Mouse (Mus musculus): ENCODE results near the gene Slc12a5. TPM values are rescaled to one million over a fixed set of nuclear protein-coding genes. Genes with fewer than 3 reads are reported as not detected.

Slc12a5 gene
- polyA plus RNA-seq, 1 experiment from 2014 or later: 0.55 TPM

- peak overlapping the region; percentile 28; the same call in 1 of the 2 replicates for H3K4me2 ChIP-seq
- 0 out of 2 replicates have a peak, but pooled peaks cover 2% of the 10 kb centered on the region for H3K4me1 ChIP-seq (replicated peaks; ENCODE audit: control insufficient read depth, insufficient read depth, low read length)
- 2% methylated on average over 21 of the region's 21 CpGs for WGBS
- no peaks in the 10 kb centered on the region for H3K36me3 ChIP-seq (ENCODE audit: control insufficient read depth, insufficient read depth, low read length)
- H3K9me3 ChIP-seq (ENCODE audit: control insufficient read depth, low read length): no peaks in the 10 kb centered on the region
- no peak overlapping the region for H3K4me3 ChIP-seq (ENCODE audit: low read depth, low read length)
- no peak overlapping the region for H3K27ac ChIP-seq (ENCODE audit: low read depth, low read length)
- ATAC-seq (replicated peaks; ENCODE audit: low FRiP score) (peak; percentile 60; the same call in 1 of the 2 replicates), DNase-seq (ENCODE audit: low spot score) (peak; percentile 80)
- no peak overlapping the region for H3K9ac ChIP-seq (ENCODE audit: low read depth, low read length)
- peaks cover 67% of the 10 kb centered on the region for H3K27me3 ChIP-seq (replicated peaks; ENCODE audit: control insufficient read depth, insufficient read depth, low read length)
These were observed 7.4 kb upstream of the Slc12a5 start for GRCm38 (mm10) chr2:164953224-164953623.

DNA sequence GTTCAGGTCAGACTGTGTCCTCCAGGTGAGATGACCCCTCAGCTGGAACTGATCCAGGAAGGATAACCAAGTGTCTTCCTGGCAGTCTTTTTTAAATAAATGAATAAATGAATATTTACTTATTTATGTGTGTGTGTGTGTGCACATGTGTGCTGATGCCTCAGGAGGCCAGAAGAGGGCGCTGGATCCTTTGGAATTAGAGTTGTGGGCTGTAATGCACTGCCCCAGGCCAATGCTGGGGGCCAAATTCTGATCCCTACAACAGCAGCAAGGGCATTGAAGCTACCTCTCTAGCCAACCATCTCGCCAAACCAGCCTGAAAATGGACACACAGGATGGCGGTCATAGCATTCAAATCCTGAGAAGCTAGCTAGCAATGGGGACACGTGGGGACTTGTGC lies 4.9 kb upstream of the Slc12a5 start:
- peaks cover 42% of the 10 kb centered on the region for H3K27me3 ChIP-seq (replicated peaks; ENCODE audit: control insufficient read depth, insufficient read depth, low read length)
- no peak for ATAC-seq (replicated peaks; ENCODE audit: low FRiP score)

DNA sequence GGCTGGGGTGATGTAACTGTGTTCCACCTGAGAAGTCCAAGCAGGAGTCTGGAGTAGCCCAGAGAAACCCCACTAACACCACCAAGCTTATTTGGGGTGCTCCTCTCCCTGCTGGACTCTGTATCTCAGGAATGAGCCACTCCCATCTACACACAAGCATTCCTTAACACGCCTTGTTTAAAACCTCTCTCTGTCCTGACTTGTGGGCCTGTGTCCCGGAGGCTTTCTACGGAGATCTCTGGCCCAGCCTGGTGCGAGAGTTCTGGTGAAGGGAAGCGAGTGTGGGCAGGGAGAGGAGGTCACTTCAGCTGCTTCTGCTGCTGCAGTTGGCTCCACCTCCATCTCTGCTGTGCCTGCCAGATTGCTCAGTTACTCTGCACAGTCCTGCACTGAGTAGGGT lies 4.4 kb upstream of the Slc12a5 start:
- no peak overlapping the region for H3K27ac ChIP-seq (ENCODE audit: low read depth, low read length)
- peaks cover 38% of the 10 kb centered on the region for H3K27me3 ChIP-seq (replicated peaks; ENCODE audit: control insufficient read depth, insufficient read depth, low read length)
- no peak overlapping the region for H3K9ac ChIP-seq (ENCODE audit: low read depth, low read length)
- H3K9me3 ChIP-seq (ENCODE audit: control insufficient read depth, low read length): no peaks in the 10 kb centered on the region
- H3K4me2 ChIP-seq: no peak overlapping the region
- H3K36me3 ChIP-seq (ENCODE audit: control insufficient read depth, insufficient read depth, low read length): no peaks in the 10 kb centered on the region
- DNase-seq (ENCODE audit: low spot score): no peak
- 57% methylated on average over 5 of the region's 5 CpGs for WGBS
- H3K4me3 ChIP-seq (ENCODE audit: low read depth, low read length): no peak overlapping the region
- ATAC-seq (replicated peaks; ENCODE audit: low FRiP score): no peak
- H3K4me1 ChIP-seq (replicated peaks; ENCODE audit: control insufficient read depth, insufficient read depth, low read length): peaks cover 6% of the 10 kb centered on the region; the same call in 1 of the 2 replicates

More for the DNA sequence above, 4.9 kb upstream of the Slc12a5 start:
- no peak overlapping the region for H3K4me2 ChIP-seq
- no peaks in the 10 kb centered on the region for H3K9me3 ChIP-seq (ENCODE audit: control insufficient read depth, low read length)
- no peak for DNase-seq (ENCODE audit: low spot score)
- no peak overlapping the region for H3K4me3 ChIP-seq (ENCODE audit: low read depth, low read length)
- no peak overlapping the region for H3K9ac ChIP-seq (ENCODE audit: low read depth, low read length)
- WGBS: 68% methylated on average over 4 of the region's 4 CpGs
- H3K4me1 ChIP-seq (replicated peaks; ENCODE audit: control insufficient read depth, insufficient read depth, low read length): peaks cover 6% of the 10 kb centered on the region; the same call in 1 of the 2 replicates
- no peaks in the 10 kb centered on the region for H3K36me3 ChIP-seq (ENCODE audit: control insufficient read depth, insufficient read depth, low read length)
- H3K27ac ChIP-seq (ENCODE audit: low read depth, low read length): no peak overlapping the region

DNA sequence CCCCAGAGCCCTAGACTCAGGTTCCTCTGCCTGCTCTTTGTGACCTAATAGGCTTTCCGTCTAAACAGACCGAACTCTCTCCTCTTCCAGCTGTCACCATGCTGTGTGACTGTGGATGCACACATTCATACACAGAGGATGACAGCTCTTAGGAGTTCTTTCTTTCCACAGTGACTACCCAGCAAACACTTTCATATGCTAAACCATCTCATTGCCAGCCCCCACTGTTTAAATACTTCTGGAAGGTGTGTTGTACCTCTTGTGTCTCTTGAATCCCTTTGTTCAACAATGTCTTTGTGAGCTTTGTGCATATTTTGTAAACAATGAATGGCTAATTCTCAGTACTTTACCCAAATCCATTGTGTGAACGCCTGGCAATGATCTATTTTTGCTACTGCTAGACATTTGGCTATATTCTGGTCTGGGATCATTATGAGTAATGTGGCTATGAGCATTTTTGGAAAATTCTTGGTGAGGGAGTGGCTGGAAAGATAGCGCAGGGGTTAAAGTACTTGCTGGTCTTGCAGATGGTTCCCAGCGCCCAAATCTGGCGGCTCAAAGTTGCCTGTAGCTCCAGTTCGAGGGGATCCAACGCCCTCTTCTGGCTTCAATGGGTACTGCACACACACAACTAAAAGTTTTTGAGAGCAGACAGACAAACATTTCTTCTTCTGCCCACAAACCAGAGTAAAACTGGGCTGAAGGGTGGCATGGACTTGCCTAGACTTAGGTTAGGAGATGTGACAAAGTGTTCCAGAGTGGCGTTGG lies 2.9 kb upstream of the Slc12a5 start:
- H3K27me3 ChIP-seq (replicated peaks; ENCODE audit: control insufficient read depth, insufficient read depth, low read length): peaks cover 22% of the 10 kb centered on the region
- ATAC-seq (replicated peaks; ENCODE audit: low FRiP score) (no peak), DNase-seq (ENCODE audit: low spot score) (no peak)
- WGBS: 65% methylated on average over 9 of the region's 9 CpGs
- H3K9ac ChIP-seq (ENCODE audit: low read depth, low read length): no peak overlapping the region
- no peak overlapping the region for H3K4me2 ChIP-seq
- no peaks in the 10 kb centered on the region for H3K9me3 ChIP-seq (ENCODE audit: control insufficient read depth, low read length)
- H3K36me3 ChIP-seq (ENCODE audit: control insufficient read depth, insufficient read depth, low read length): no peaks in the 10 kb centered on the region
- no peak overlapping the region for H3K27ac ChIP-seq (ENCODE audit: low read depth, low read length)
- peaks cover 6% of the 10 kb centered on the region; the same call in 1 of the 2 replicates for H3K4me1 ChIP-seq (replicated peaks; ENCODE audit: control insufficient read depth, insufficient read depth, low read length)
- H3K4me3 ChIP-seq (ENCODE audit: low read depth, low read length): no peak overlapping the region

- Histone ChIP-seq H3K27me3 (replicated peaks; ENCODE audit: control insufficient read depth, insufficient read depth, low read length) (peaks cover 19% of the 10 kb centered on the region), H3K4me2 (peak overlapping the region; percentile 76), H3K9me3 (ENCODE audit: control insufficient read depth, low read length) (no peaks in the 10 kb centered on the region), H3K9ac (ENCODE audit: low read depth, low read length) (no peak overlapping the region), H3K4me1 (replicated peaks; ENCODE audit: control insufficient read depth, insufficient read depth, low read length) (peaks cover 4% of the 10 kb centered on the region; the same call in 1 of the 2 replicates), H3K4me3 (ENCODE audit: low read depth, low read length) (no peak overlapping the region), H3K36me3 (ENCODE audit: control insufficient read depth, insufficient read depth, low read length) (no peaks in the 10 kb centered on the region), H3K27ac (ENCODE audit: low read depth, low read length) (no peak overlapping the region)
- DNase-seq (ENCODE audit: low spot score) (peak; percentile 74), ATAC-seq (replicated peaks; ENCODE audit: low FRiP score) (peak; percentile 23)
- 10% methylated on average over 17 of the region's 17 CpGs for WGBS
These were observed 1.0 kb downstream of the Slc12a5 start for GRCm38 (mm10) chr2:164961506-164962182.

GRCm38 (mm10) chr2:164962183-164962580 lies 1.6 kb downstream of the Slc12a5 start:
- Histone ChIP-seq H3K4me3 (ENCODE audit: low read depth, low read length) (no peak overlapping the region), H3K9ac (ENCODE audit: low read depth, low read length) (no peak overlapping the region), H3K36me3 (ENCODE audit: control insufficient read depth, insufficient read depth, low read length) (no peaks in the 10 kb centered on the region), H3K4me2 (no peak overlapping the region), H3K27ac (ENCODE audit: low read depth, low read length) (no peak overlapping the region), H3K9me3 (ENCODE audit: control insufficient read depth, low read length) (no peaks in the 10 kb centered on the region), H3K4me1 (replicated peaks; ENCODE audit: control insufficient read depth, insufficient read depth, low read length) (peaks cover 4% of the 10 kb centered on the region; the same call in 1 of the 2 replicates), H3K27me3 (replicated peaks; ENCODE audit: control insufficient read depth, insufficient read depth, low read length) (peaks cover 24% of the 10 kb centered on the region)
- 42% methylated on average over 7 of the region's 7 CpGs for WGBS
- ATAC-seq (replicated peaks; ENCODE audit: low FRiP score) (no peak), DNase-seq (ENCODE audit: low spot score) (no peak)

DNA sequence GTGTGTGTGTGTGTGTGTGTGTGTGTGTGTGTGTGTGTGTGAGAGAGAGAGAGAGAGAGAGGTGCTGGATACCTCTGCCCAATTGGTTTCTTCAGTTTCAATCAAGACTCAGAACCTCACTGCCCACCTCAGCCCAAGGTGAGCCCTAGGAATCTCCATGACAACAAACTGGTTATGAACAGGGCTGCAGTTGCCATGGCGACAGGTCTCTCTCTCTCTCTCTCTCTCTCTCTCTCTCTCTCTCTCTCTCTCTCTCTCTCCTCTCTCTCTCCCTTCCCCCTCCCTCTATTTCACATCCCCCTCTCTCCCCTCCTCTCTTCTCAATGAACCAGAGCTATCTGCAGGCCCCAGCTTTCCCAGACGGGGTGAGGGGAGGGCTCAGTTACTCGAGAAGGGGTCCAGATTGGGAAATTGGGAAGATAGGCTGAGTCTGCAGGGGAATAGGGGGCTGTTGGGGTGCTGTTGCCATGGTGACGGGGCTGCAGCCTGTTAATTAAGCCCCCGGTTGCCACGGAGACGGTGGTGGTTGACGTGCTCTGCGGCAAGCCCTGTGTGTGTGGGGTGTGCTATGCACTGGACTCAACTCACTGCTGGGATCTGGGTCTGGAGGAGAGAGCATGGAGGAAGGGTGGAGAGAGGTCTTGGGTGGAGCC lies 3.8 kb downstream of the Slc12a5 start:
- peaks cover 11% of the 10 kb centered on the region for H3K4me1 ChIP-seq (replicated peaks; ENCODE audit: control insufficient read depth, insufficient read depth, low read length)
- ATAC-seq (replicated peaks; ENCODE audit: low FRiP score) (no peak), DNase-seq (ENCODE audit: low spot score) (no peak)
- H3K36me3 ChIP-seq (ENCODE audit: control insufficient read depth, insufficient read depth, low read length): no peaks in the 10 kb centered on the region
- H3K4me2 ChIP-seq: no peak overlapping the region
- no peak overlapping the region for H3K9ac ChIP-seq (ENCODE audit: low read depth, low read length)
- H3K4me3 ChIP-seq (ENCODE audit: low read depth, low read length): no peak overlapping the region
- no peak overlapping the region for H3K27ac ChIP-seq (ENCODE audit: low read depth, low read length)
- no peaks in the 10 kb centered on the region for H3K9me3 ChIP-seq (ENCODE audit: control insufficient read depth, low read length)
- WGBS: 53% methylated on average over 9 of the region's 9 CpGs
- peaks cover 43% of the 10 kb centered on the region for H3K27me3 ChIP-seq (replicated peaks; ENCODE audit: control insufficient read depth, insufficient read depth, low read length)

DNA sequence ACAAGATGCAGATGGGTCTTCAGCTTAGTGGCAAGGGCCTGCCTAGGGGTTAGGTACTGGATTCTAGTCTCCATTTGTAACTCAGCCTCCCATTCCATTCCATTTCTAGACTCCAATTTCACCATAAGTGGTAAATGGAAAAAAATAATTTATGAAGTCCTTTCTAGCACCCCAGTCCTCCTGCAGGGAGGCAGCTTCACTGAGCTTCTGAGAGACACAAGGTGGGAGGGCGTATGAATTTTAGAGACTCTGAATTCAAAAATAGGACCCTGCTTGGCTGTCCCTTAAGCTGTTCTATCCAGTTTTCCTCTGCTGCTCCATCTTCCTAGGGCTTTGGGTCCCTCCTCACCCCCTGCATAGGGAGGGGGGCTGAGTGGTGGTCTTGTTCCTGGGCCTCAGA lies 4.4 kb downstream of the Slc12a5 start:
- ATAC-seq (replicated peaks; ENCODE audit: low FRiP score) (no peak), DNase-seq (ENCODE audit: low spot score) (no peak)
- H3K4me2 ChIP-seq: no peak overlapping the region
- peaks cover 11% of the 10 kb centered on the region for H3K4me1 ChIP-seq (replicated peaks; ENCODE audit: control insufficient read depth, insufficient read depth, low read length)
- no peak overlapping the region for H3K9ac ChIP-seq (ENCODE audit: low read depth, low read length)
- H3K4me3 ChIP-seq (ENCODE audit: low read depth, low read length): no peak overlapping the region
- WGBS: 73% methylated on average over 1 of the region's 1 CpGs
- H3K9me3 ChIP-seq (ENCODE audit: control insufficient read depth, low read length): no peaks in the 10 kb centered on the region
- H3K27ac ChIP-seq (ENCODE audit: low read depth, low read length): no peak overlapping the region
- H3K36me3 ChIP-seq (ENCODE audit: control insufficient read depth, insufficient read depth, low read length): no peaks in the 10 kb centered on the region
- H3K27me3 ChIP-seq (replicated peaks; ENCODE audit: control insufficient read depth, insufficient read depth, low read length): peaks cover 49% of the 10 kb centered on the region
